Mouse (Mus musculus) lung, adult 2 months (tissue): ENCODE measurements around the gene Cacna1g.

Experiments
- CTCF ChIP-seq: fragments of 200-500 bp; IDR thresholded peaks from 2 replicates; pipeline ENCODE4 v1.5.1; 2011; ENCODE audit warnings: mild to moderate bottlenecking, low read length, control low read depth; ENCODE audit not compliant: insufficient read depth
- POLR2A ChIP-seq: fragments of 200-500 bp; IDR thresholded peaks from 2 replicates; pipeline ENCODE4 v1.6.1; 2011; ENCODE audit warnings: low read depth, mild to moderate bottlenecking, control low read depth, low read length, borderline replicate concordance; ENCODE audit errors: extremely low read depth

GRCm38 (mm10) chr11:94413516-94413915, 60.5 kb downstream of the Cacna1g start:
- TF ChIP-seq CTCF = no peak
- no peak for TF ChIP-seq POLR2A
